Mouse (Mus musculus) heart, postnatal 4 days (tissue): ENCODE data around the gene Tfap2c. TPM values are rescaled to one million over a fixed set of nuclear protein-coding genes. Genes with fewer than 3 reads are reported as not detected.
A peak's percentile ranks its signal among the peaks of the same experiment; 100 is the strongest.

Experiments
- DNase-seq: peaks from one replicate; pipeline ENCODE4 v3.0.0; 2021
- total RNA-seq, 2 experiments: library from RNA; stranded (reverse); gene quantifications; 2 replicates each; pipeline ENCODE4 v1.2.3; 2021

Tfap2c gene
- total RNA-seq, 2 experiments from 2014 or later, result not detected

DNA sequence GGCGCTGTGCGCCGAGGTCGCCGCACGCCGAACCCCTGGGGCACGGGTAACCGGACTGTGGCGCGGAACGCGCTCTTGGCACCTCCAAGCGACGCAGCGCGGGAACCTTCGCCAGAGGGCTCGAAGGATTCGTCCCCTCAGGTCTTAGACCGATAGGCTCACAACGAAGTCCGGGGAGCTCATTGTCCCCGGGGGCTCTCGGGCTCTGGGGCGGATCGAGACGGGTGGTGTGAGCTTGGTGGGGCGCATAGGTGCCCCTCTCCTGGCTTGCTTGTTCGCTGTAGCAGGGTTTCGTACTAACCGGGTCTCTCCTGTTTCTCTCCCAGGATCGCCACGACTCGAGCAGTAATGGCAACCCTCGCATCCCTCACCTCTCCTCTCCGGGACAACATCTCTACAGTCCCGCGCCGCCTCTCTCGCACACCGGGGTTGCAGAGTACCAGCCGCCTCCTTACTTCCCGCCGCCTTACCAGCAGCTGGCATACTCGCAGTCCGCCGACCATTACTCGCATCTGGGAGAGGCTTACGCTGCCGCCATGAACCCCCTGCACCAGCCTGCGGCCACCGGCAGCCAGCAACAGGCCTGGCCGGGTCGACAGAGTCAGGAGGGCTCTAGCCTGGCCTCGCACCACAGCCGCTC, 1.8 kb downstream of the Tfap2c start:
- no peak for DNase-seq

DNA sequence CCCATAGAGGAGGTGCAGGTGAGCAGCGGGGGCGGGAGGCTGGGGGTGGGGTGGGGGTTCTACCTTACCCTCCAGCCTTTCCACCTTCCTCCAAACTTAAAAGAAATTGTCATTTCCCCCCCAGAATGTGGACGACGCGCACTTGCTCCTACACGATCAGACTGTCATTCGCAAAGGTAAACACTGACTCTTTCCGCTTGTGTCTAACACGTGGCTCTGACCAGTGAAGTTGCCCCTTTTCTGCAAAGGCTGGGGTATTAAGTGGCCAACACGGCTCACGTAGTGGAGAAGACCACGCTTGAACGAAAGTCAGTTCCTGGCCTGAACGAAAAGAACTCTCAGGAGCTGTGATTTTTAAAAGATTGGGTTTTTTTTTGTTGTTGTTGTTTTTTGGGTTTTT, 2.5 kb downstream of the Tfap2c start:
- DNase-seq, result no peak

DNA sequence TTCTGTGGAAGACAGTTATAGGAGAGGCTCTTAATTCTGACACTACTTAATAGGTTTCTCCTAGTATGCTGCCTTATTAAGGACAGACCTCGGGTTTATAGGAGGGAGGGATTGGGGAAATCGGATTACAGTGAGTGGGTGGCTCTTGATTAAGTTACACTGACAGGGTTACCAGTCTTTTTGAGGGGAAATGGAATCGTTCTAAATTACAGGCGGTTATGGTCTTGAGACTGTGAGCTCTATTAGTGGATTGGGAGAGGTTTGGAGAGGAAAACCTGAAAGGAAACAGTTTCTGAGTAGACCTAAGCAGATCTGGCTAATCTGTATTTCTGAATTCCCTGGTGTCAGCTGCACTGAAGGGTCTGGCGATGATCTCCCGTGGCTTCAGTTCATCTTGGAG, 3.3 kb downstream of the Tfap2c start:
- no peak for DNase-seq

DNA sequence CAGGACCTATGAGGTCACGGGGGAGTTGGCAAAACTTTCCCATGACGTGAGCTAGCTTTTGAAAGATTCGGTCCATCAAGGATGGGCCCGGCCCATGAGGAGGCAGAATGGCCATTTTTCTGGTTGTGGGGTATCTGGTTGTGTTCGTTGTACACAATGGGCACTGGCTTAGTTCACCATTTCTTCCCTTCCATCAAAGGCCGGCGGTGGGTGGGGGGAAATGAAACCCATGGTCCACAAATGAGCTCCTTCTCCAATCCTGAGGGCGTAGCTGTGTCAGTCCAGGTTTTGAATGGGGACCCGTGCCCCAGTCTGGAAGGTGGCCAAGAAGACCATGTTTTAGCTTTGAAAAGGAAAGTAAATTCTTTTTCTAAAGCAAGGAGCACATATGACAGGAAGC, 4.8 kb downstream of the Tfap2c start:
- no peak for DNase-seq

DNA sequence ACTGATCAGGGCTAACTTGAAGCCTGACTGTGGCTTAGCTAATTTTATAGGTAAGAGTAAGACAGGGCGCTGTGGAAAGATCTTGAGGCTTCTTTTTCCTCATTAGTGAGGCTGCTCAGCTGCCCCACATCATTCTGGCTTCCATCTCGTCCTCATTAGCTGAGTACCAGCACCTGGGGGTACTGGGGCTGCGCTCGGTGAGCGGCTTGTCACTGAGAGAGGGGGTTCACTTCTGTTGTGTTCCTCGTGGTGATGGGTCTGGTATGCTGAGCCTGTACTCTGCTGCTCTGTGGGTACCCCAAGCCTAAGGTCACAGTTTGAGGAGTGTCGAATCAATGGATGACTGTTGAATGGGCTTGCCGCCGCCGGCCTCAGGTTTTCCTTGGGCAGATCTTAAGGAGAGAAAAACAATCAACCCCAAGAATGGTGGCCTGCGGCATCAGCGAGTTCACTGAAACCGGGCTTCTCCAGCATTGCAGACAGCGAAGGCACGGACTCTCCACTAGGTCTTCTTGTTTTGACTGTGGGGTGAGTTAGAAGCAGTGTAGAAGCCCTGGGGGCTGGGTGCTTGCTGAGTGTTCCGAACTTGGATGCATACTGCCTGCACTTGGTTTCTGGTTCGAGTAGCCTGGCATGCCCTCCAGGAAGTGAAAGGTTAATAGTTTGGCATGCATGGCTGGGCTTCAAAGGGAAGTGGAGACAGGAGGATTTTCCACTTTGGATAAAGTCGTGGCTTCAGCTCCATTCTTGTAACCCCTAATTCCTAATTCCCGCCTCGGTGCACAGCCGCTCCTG, 9.5 kb downstream of the Tfap2c start:
- no peak for DNase-seq

DNA sequence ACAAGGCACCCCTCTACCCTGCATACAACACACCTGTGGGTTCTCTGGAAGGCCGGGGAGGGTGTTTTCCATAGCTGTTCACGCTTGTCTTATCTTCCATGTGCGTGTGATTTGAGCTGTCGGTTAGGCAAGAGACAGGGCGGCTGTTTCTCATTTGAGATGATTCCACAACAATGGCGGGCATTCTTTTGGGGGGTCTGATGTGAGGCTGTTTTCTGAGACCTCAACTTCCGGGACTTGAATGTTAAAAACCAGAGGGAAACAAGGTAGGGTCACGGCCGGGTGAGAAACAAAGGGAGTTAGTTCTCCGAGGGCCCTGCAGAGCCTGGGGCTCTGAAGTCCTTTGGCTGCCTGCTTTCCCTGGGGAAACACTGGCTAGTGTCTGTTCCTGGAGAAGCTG, 11.6 kb downstream of the Tfap2c start:
- no peak for DNase-seq

DNA sequence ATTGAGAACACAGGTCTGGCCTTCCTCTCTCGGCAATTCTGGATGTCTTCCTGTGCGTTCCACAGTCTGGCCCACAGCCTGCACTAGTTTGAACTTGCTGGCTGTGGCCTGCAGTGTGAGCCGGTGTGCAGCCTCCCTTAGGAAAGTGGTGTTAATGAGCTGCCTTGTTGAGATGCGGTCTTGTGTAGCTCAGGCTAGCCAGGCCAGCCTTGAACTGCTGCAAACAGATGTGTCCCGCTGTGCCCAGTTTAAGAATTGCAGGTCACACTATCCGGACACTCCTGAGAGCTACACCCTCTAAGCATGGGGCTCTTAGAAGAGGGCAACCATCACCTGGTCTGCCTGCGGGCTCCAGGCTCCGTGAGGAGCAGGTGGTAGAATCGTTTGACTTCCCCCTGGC, 18.4 kb downstream of the Tfap2c start:
- no peak for DNase-seq

DNA sequence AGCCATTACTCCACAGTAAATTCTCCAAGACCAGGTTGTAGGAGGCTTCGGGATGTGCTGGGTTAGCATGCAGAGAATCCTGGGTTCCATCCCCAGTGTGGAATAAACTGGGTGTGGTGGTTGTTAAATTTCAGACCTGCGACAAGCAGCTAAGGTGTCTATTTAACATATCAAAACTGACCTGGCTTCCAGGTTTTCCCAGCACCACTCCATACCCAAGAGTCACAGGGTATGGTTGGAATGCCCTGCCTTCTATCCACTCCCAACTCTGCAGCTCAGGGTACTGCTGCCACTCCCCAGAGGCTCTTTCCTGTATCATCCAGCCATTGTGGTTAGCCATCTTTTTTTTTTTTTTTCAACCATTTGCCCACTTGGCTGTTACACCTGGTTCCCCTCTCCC, 19.1 kb downstream of the Tfap2c start:
- DNase-seq, result no peak

DNA sequence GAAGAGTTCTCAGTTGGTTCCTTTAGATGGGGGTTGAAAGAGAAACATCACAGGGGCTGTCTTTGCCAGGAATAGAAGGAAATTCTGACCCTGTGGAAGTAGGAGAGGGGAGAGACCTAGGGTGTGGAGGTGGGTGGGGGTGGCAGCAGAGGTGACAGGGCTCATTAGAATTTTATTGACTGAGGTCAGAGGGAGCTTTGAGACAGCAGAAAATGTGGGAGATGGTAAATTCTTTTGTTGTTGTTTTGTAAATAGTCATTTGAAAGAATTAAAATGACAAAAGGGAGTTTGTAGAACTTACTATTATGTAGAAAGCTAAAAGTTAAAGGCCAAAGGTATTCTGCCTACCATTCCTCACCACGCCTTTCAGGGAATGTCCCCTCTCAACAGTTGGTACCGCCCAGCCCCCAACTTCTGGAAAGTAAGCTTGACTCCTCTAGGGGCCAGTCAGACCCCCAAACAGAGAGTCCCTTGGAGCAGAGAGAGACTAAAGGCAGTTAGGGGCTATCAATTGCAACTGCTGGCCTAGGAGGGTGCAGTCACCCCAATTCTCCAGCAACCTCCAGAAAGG, 27.9 kb downstream of the Tfap2c start:
- DNase-seq, result no peak

DNA sequence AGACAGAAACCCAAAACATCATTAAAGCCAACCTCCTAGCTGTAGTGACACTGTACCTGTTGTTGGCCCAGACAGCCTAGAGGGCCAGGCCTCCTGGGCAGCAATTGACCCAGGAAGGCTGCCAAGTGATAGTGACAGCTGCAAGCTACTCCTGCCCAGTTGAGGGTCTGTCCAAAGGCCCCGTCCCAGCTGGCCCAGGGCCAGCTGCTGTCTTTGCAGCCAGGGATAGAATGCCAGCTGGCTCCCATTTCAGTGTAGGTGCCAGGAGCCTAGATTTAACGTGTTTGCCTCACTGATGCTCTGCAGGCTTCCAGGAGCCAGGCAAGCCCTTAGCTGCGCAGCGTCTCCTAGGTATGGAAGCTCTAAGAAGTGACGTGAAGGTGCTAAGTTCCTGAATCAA, 29.8 kb downstream of the Tfap2c start:
- peak; percentile 79 for DNase-seq

DNA sequence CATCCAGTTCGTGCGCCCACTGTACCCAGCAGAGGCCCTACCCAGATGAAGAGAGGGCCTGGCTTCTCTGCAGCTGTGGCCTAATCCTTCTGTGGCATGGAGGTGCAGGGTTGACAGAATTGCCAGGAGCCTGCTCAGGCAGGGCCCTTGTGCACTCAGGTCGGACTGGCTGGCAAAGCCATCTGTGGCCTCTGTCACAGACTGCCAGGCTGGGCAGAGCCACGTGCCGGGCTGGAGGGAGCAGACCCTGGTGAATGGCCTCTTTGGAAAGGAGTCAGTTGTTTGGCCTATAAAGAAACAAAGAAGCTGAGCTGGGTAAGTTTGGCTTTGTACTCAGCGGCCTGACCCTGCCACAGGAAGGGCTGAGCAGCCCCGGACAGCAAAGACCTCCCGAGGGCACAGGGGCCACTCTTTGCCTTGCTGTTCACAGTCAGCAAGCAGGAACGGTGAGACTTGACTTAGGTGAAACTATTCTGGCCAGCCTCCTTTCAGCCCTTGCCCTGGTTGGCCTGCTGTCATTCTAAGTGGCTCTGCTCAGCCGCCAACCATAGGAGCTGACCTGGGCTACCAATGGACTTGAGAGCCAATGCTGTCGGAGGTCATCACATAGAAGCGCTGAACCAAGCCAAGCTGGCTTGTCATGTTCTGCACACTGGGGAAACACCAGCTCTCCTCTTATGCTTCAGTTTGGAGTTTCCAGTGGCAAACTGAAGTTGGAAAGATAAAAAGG, 31.3 kb downstream of the Tfap2c start:
- no peak for DNase-seq

DNA sequence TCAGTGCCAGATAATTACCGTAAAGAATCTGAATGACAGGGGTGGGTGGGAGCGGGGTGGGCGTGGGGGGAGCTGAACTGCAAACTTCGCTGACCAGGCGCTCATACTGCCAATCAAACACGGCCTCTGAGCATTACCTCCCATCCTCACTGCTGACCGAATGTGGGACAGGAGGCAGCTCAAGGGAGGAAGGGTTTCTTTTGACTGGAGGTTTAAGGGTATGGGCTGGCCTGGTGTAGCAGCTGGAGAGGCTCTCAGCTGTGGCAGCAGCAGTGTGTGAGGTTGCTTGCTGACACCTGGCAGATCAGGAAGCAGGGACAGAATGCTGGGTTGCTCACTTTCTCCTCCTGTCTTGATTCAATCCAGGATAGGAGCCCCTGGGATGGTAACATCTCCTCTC, 33.9 kb downstream of the Tfap2c start:
- no peak for DNase-seq

DNA sequence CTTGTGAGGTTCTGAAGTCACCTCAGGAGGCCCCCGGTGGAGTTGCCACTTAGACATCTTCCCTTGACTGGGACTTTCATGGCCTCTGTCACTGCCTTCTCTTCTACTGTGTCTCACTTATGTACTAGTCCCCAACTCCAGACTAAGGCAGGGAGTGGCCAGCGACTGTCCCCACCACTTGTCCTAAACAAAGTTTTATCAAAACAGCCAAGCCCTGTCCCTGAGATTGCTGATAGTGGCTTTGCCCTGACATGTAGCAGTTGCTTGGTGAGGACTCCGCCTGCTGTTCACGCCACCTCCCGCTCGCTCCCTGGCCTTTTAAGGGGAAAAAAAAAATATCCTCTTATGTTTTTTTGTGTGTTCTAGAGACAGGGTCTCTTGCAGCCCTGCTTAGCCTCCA, 35.9 kb downstream of the Tfap2c start:
- no peak for DNase-seq

DNA sequence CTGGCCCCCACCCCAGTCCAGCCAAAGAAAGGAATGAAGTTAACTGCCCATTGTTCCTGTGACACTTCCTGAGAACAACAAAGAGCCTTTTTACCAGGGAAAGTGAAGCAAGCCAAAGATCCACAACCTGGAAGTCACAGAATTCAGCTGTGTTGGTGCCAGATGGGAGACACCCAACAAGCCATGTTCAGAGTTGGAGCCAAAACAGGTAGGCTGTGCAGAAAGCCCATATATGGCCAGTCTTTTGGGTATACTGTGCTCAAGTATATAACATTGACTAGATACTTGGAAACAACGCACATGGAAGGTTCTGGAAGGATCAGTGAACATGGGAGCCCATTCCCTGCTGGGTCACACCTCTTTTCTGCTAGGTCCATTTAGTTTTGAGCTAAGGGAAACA, 39.7 kb downstream of the Tfap2c start:
- no peak for DNase-seq

DNA sequence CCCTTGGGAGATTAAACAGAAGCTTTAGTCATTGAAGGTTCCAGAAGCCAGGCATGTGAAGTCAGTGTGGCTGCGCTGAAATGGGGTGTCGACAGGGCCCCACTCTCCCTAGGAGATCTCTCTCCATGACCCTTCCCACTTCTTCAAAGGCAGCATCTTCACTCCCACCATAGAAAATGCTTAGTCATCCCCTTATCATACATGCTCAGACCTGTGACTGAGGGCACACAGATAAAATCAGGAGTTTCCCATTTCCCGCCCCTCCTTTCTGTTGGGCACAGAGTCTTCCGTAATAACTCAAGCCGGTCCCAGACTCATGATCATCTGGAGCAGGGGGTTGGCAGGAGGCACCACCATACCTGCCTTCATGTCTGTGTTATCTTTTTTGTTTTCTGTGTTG, 41.4 kb downstream of the Tfap2c start:
- no peak for DNase-seq

DNA sequence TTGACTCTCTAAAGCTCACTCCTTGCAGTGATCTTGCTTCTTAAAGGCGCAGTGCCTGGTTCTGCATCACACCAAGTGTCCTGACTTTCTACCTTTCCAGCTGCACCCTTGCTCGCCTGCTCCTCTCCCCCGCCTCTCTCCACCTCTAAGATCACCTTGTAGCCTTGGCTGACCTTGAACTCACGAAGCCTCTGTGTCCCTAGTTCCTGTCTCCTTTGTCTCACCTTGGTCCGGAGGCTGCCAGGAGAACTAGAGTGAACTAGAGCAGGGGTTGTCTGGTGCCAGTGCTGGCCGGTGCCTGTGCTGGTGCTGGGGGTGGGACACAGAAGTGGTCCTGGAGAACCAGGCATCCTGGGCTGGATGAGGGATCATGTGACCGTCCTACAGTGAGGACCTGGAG, 44.9 kb downstream of the Tfap2c start:
- no peak for DNase-seq

DNA sequence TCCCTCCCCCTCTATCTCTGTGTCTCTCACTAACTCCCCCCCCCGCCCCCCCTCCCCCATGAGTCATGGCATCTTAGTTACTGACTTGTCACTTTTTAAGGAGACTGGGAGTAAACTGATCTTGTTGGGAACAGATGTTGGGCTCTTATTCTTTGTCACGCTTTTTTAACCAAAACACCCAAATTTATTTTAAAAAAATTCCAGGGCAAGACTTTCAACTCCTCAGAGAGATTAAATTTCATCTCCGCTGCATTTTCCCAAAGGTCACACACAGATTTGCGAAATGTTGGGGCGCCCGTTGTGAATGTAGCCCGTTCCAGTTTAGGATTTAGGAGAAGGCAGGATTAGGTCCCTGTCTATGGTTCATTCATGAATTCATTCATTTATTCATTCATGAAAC, 47.7 kb downstream of the Tfap2c start:
- no peak for DNase-seq

DNA sequence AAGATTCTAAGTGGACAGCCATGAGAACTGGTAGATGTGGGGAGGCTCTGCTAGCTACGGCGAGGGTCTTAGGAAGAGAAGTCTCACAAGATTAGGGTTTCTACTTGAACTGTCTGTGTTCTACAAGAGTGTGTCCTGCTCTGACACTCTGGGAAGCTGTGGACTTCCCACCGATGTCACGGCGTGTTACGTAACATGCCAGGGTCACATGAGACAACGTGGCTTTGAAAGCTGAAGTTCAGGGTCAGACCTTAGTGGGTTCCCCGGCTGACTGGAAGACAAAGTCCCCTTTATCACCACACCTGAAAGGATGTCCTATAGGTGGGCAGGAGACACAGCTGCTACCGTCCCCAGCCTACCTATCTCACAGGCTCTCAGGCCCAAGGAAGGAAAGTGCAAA, 48.5 kb downstream of the Tfap2c start:
- DNase-seq, result no peak

DNA sequence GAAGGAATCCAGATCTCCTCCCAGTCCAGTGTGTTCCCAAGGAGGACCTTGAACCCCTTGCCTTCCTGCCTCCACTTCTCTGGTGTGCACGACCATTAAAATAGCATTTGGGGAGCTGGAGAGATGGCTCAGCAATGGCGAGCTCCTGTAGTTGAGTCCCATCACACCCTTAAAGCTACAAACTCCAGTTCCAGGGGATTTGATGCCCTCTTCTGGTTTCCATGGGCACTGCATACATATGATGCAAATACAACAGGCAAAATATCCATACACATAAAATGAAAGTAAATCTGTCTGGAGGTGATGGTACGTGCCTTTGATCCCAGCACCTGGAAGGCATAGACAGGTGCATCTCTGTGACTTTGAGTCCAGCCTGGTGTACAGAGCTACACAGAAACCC, 55.2 kb downstream of the Tfap2c start:
- DNase-seq, result no peak

DNA sequence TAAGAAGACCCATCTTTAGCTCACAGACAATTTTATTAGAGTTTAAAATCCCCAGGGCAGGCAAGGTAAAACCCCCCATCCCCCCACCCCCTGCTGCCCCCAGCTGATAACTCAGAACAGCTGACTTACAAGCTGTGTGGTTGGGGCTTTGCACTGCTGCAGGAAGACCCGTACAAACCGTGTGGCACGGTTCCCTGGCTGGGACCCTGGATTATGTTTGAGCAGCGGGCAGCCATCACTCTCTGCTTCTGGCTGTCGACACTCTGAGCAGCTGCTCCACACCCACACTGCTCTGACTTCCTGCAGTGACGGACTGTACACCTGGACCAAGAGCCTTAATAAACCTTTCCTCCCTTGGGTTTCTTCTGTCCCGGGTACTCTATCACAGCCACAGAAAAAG, 56.2 kb downstream of the Tfap2c start:
- no peak for DNase-seq

DNA sequence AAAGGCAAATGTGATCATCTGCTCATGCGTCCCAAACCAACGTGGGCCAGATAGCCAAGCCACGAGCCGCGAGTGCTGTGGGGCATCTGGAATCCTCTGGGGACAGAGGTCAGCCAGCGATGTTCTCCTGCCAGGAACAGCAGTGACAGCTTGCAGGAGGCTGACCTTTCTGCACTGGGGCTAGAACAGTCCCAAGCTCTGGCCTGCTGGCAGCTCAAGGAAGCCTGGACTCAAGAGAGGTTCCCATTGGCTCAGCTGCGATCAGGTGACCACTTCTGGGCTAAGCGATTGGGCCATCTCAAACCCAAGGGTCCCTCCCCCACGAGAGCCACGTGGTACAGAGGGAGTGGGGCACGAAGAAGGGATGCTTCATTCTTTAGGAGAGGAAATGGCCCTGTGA, 58.3 kb downstream of the Tfap2c start:
- DNase-seq, result no peak
